Mouse (Mus musculus): ENCODE data around the gene Pkn2. TPM values are rescaled to one million over a fixed set of nuclear protein-coding genes. Genes with fewer than 3 reads are reported as not detected.

Pkn2 gene
- total and polyA plus RNA-seq, 2 experiments from 2014 or later: 20.9 to 24.1 TPM

- WGBS: 73% methylated on average over 3 of the region's 3 CpGs
- DNase-seq (ENCODE audit: low spot score) (no peak), ATAC-seq (ENCODE audit: low FRiP score) (no peak)
- H3K9ac ChIP-seq (replicated peaks; ENCODE audit: low read length, poor library complexity, severe bottlenecking): no peak overlapping the region
- no peak overlapping the region for H3K4me3 ChIP-seq (ENCODE audit: low read depth, low read length)
- H3K36me3 ChIP-seq (ENCODE audit: insufficient read depth, low read length): peaks cover 28% of the 10 kb centered on the region
- no peaks in the 10 kb centered on the region for H3K4me1 ChIP-seq (ENCODE audit: insufficient read depth, low read length)
- no peaks in the 10 kb centered on the region for H3K9me3 ChIP-seq (ENCODE audit: low read length)
- no peak overlapping the region for H3K4me2 ChIP-seq (ENCODE audit: low read depth, low read length, poor library complexity, severe bottlenecking)
- no peaks in the 10 kb centered on the region for H3K27me3 ChIP-seq (ENCODE audit: insufficient read depth, low read length)
- H3K27ac ChIP-seq (ENCODE audit: low read depth, low read length): no peak overlapping the region
- no peak for TF ChIP-seq CTCF (IDR thresholded peaks at IDR 0.05)
These were observed 104.6 kb downstream of the Pkn2 start for GRCm38 (mm10) chr3:142777227-142777626.

- ATAC-seq (ENCODE audit: low FRiP score): no peak
These were observed 108.1 kb downstream of the Pkn2 start for GRCm38 (mm10) chr3:142773538-142774191.

GRCm38 (mm10) chr3:142770518-142770917 lies 111.3 kb downstream of the Pkn2 start:
- ATAC-seq (ENCODE audit: low FRiP score): no peak
- H3K4me1 ChIP-seq (ENCODE audit: insufficient read depth, low read length): peaks cover 6% of the 10 kb centered on the region; the same call in 1 of the 2 replicates
- 76% methylated on average over 1 of the region's 1 CpGs for WGBS

More at GRCm38 (mm10) chr3:142773538-142774191, 108.1 kb downstream of the Pkn2 start:
- H3K27ac ChIP-seq (ENCODE audit: low read depth, low read length): no peak overlapping the region
- H3K9me3 ChIP-seq (ENCODE audit: low read length): no peaks in the 10 kb centered on the region
- H3K4me1 ChIP-seq (ENCODE audit: insufficient read depth, low read length): no peaks in the 10 kb centered on the region
- no peak overlapping the region for H3K4me2 ChIP-seq (ENCODE audit: low read depth, low read length, poor library complexity, severe bottlenecking)
- no peak overlapping the region for H3K4me3 ChIP-seq (ENCODE audit: low read depth, low read length)
- peak; percentile 66 for TF ChIP-seq CTCF (IDR thresholded peaks at IDR 0.05)
- no peaks in the 10 kb centered on the region for H3K27me3 ChIP-seq (ENCODE audit: insufficient read depth, low read length)
- no peak overlapping the region for H3K9ac ChIP-seq (replicated peaks; ENCODE audit: low read length, poor library complexity, severe bottlenecking)
- no peaks in the 10 kb centered on the region for H3K36me3 ChIP-seq (ENCODE audit: insufficient read depth, low read length)
- 79% methylated on average over 4 of the region's 4 CpGs for WGBS
- DNase-seq (ENCODE audit: low spot score): no peak

GRCm38 (mm10) chr3:142768498-142768897 lies 113.3 kb downstream of the Pkn2 start:
- no peak for DNase-seq (ENCODE audit: low spot score)
- no peak overlapping the region for H3K27ac ChIP-seq (ENCODE audit: low read depth, low read length)
- no peak for TF ChIP-seq CTCF (IDR thresholded peaks at IDR 0.05)
- no peaks in the 10 kb centered on the region for H3K27me3 ChIP-seq (ENCODE audit: insufficient read depth, low read length)
- H3K4me3 ChIP-seq (ENCODE audit: low read depth, low read length): no peak overlapping the region
- ATAC-seq (ENCODE audit: low FRiP score): no peak
- no peak overlapping the region for H3K9ac ChIP-seq (replicated peaks; ENCODE audit: low read length, poor library complexity, severe bottlenecking)
- WGBS: 98% methylated on average over 6 of the region's 6 CpGs
- H3K36me3 ChIP-seq (ENCODE audit: insufficient read depth, low read length): no peaks in the 10 kb centered on the region
- no peaks in the 10 kb centered on the region for H3K9me3 ChIP-seq (ENCODE audit: low read length)
- H3K4me2 ChIP-seq (ENCODE audit: low read depth, low read length, poor library complexity, severe bottlenecking): no peak overlapping the region
- H3K4me1 ChIP-seq (ENCODE audit: insufficient read depth, low read length): peaks cover 6% of the 10 kb centered on the region; the same call in 1 of the 2 replicates

More at GRCm38 (mm10) chr3:142770518-142770917, 111.3 kb downstream of the Pkn2 start:
- no peak overlapping the region for H3K4me2 ChIP-seq (ENCODE audit: low read depth, low read length, poor library complexity, severe bottlenecking)
- TF ChIP-seq CTCF (IDR thresholded peaks at IDR 0.05): no peak
- no peak for DNase-seq (ENCODE audit: low spot score)
- no peaks in the 10 kb centered on the region for H3K27me3 ChIP-seq (ENCODE audit: insufficient read depth, low read length)
- H3K9ac ChIP-seq (replicated peaks; ENCODE audit: low read length, poor library complexity, severe bottlenecking): no peak overlapping the region
- H3K36me3 ChIP-seq (ENCODE audit: insufficient read depth, low read length): no peaks in the 10 kb centered on the region
- no peak overlapping the region for H3K27ac ChIP-seq (ENCODE audit: low read depth, low read length)
- no peak overlapping the region for H3K4me3 ChIP-seq (ENCODE audit: low read depth, low read length)
- H3K9me3 ChIP-seq (ENCODE audit: low read length): no peaks in the 10 kb centered on the region

GRCm38 (mm10) chr3:142765778-142766165 lies 116.0 kb downstream of the Pkn2 start:
- peak overlapping the region; percentile 62 for H3K4me3 ChIP-seq (ENCODE audit: low read depth, low read length)
- no peaks in the 10 kb centered on the region for H3K9me3 ChIP-seq (ENCODE audit: low read length)
- DNase-seq (ENCODE audit: low spot score) (no peak), ATAC-seq (ENCODE audit: low FRiP score) (no peak)
- WGBS: 27% methylated on average over 10 of the region's 10 CpGs
- no peak for TF ChIP-seq CTCF (IDR thresholded peaks at IDR 0.05)
- H3K9ac ChIP-seq (replicated peaks; ENCODE audit: low read length, poor library complexity, severe bottlenecking): peak overlapping the region; percentile 74
- no peak overlapping the region for H3K27ac ChIP-seq (ENCODE audit: low read depth, low read length)
- H3K36me3 ChIP-seq (ENCODE audit: insufficient read depth, low read length): no peaks in the 10 kb centered on the region
- H3K27me3 ChIP-seq (ENCODE audit: insufficient read depth, low read length): no peaks in the 10 kb centered on the region
- peak overlapping the region; percentile 80 for H3K4me2 ChIP-seq (ENCODE audit: low read depth, low read length, poor library complexity, severe bottlenecking)
- H3K4me1 ChIP-seq (ENCODE audit: insufficient read depth, low read length): peaks cover 6% of the 10 kb centered on the region; the same call in 1 of the 2 replicates

- peak within 1 kb of the TSS; percentile 80 for H3K4me2 ChIP-seq (ENCODE audit: low read depth, low read length, poor library complexity, severe bottlenecking)
- TF ChIP-seq CTCF (IDR thresholded peaks at IDR 0.05): peak; percentile 14; the same call in 1 of the 2 replicates
- peak within 1 kb of the TSS; percentile 62 for H3K4me3 ChIP-seq (ENCODE audit: low read depth, low read length)
- H3K9me3 ChIP-seq (ENCODE audit: low read length): no peaks in the 10 kb centered on the region
- H3K27me3 ChIP-seq (ENCODE audit: insufficient read depth, low read length): no peaks in the 10 kb centered on the region
- under 1% methylated on average over 64 of the region's 64 CpGs for WGBS
- peak within 1 kb of the TSS; percentile 74 for H3K9ac ChIP-seq (replicated peaks; ENCODE audit: low read length, poor library complexity, severe bottlenecking)
- H3K36me3 ChIP-seq (ENCODE audit: insufficient read depth, low read length): no peaks in the 10 kb centered on the region
- ATAC-seq (ENCODE audit: low FRiP score) (peak; percentile 98), DNase-seq (ENCODE audit: low spot score) (peak; percentile 95)
- peak within 1 kb of the TSS; percentile 60 for H3K27ac ChIP-seq (ENCODE audit: low read depth, low read length)
- peaks cover 6% of the 10 kb centered on the region; the same call in 1 of the 2 replicates for H3K4me1 ChIP-seq (ENCODE audit: insufficient read depth, low read length)
These were observed 116.6 kb downstream of the Pkn2 start, which contains the start of gene Gtf2b for GRCm38 (mm10) chr3:142764995-142765777. TSS of gene Gtf2b (plus strand) at chr3:142765045.

Measured in midbrain, postnatal 0 days (tissue).